Mouse (Mus musculus): ENCODE results near the gene Mif.
"Not testable (repeated sequence)": the region's sequence is repeated elsewhere in the genome, so short reads cannot be mapped to it uniquely, and the experiment has no call there.

Gene Mif

DNA sequence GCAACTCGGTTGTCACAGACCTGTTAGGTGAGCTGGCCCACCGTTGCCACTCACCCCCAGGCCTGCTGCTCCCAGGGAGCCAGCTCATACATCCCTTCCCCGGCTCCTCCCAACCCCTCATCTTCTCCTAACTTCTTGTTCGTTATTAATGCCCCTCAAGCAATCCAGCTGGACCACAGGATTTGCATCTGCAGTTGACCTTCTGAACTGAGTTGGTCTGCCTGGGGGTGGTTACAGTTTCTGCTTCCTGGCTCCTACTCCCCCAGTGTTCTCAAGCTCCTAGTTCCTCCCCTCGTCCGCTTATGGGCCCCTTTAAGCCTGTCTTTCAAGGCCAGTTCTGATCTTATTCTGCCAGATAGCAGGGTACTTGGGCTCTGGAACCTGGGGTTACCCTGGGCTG is 34.6 kb upstream of the Mif start:
- Histone ChIP-seq H3K9me3 (ENCODE audit: low read length) (no peaks in the 10 kb centered on the region), H3K27me3 (ENCODE audit: insufficient read depth, low read length) (no peaks in the 10 kb centered on the region), H3K4me3 (replicated peaks; ENCODE audit: low read length) (0 out of 2 replicates have a peak overlapping the region, but pooled peaks have one; percentile 85), H3K4me1 (replicated peaks; ENCODE audit: low read depth, low read length) (peaks cover 64% of the 10 kb centered on the region), H3K36me3 (ENCODE audit: insufficient read depth, low read length) (peaks cover 57% of the 10 kb centered on the region)
- TF ChIP-seq CTCF (conservative IDR thresholded peaks at IDR 0.05; ENCODE audit: low read length): no peak
- no peak for TF ChIP-seq POU5F1 (IDR thresholded peaks at IDR 0.05; ENCODE audit: borderline replicate concordance, low read length)
- no peak for TF ChIP-seq NANOG (IDR thresholded peaks at IDR 0.05; ENCODE audit: borderline replicate concordance, low read length)

GRCm38 (mm10) chr10:75893089-75893750 is 33.2 kb upstream of the Mif start, which contains the start of gene Derl3:
Gene Derl3 (plus strand): TSS chr10:75893413.
- Histone ChIP-seq H3K9me3 (ENCODE audit: low read length) (no peaks in the 10 kb centered on the region), H3K36me3 (ENCODE audit: insufficient read depth, low read length) (peaks cover 43% of the 10 kb centered on the region), H3K4me3 (replicated peaks; ENCODE audit: low read length) (peak within 1 kb of the TSS; percentile 85), H3K27me3 (ENCODE audit: insufficient read depth, low read length) (no peaks in the 10 kb centered on the region), H3K4me1 (replicated peaks; ENCODE audit: low read depth, low read length) (peaks cover 66% of the 10 kb centered on the region)
- no peak for TF ChIP-seq CTCF (conservative IDR thresholded peaks at IDR 0.05; ENCODE audit: low read length)
- TF ChIP-seq POU5F1 (IDR thresholded peaks at IDR 0.05; ENCODE audit: borderline replicate concordance, low read length): no peak
- TF ChIP-seq NANOG (IDR thresholded peaks at IDR 0.05; ENCODE audit: borderline replicate concordance, low read length): no peak

- Histone ChIP-seq H3K4me1 (replicated peaks; ENCODE audit: low read depth, low read length) (peaks cover 70% of the 10 kb centered on the region), H3K27me3 (ENCODE audit: insufficient read depth, low read length) (no peaks in the 10 kb centered on the region), H3K36me3 (ENCODE audit: insufficient read depth, low read length) (peaks cover 7% of the 10 kb centered on the region), H3K9me3 (ENCODE audit: low read length) (no peaks in the 10 kb centered on the region), H3K4me3 (replicated peaks; ENCODE audit: low read length) (no peak overlapping the region)
- TF ChIP-seq POU5F1 (IDR thresholded peaks at IDR 0.05; ENCODE audit: borderline replicate concordance, low read length): no peak
- TF ChIP-seq NANOG (IDR thresholded peaks at IDR 0.05; ENCODE audit: borderline replicate concordance, low read length): no peak
- TF ChIP-seq CTCF (conservative IDR thresholded peaks at IDR 0.05; ENCODE audit: low read length): no peak
Measured at GRCm38 (mm10) chr10:75889406-75890153, 29.5 kb upstream of the Mif start.

DNA sequence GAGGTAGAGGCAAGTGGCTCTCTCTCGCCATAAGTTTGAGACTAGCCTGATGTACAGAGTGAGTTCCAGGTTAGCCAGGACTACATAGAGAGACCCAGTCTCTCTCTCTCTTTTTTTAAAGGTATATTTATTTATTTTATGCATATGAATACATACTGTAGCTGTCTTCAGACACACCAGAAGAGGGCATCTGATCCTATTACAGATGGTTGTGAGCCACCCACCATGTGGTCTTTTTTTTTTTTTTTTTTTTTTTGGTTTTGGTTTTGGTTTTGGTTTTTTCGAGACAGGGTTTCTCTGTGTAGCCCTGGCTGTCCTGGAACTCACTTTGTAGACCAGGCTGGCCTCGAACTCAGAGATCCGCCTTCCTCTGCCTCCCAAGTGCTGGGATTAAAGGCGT is 27.5 kb upstream of the Mif start:
- not testable (repeated sequence) for H3K4me3 ChIP-seq (replicated peaks; ENCODE audit: low read length); H3K36me3 ChIP-seq (ENCODE audit: insufficient read depth, low read length); H3K9me3 ChIP-seq (ENCODE audit: low read length); H3K27me3 ChIP-seq (ENCODE audit: insufficient read depth, low read length)
- peaks cover 75% of the 10 kb centered on the region for H3K4me1 ChIP-seq (replicated peaks; ENCODE audit: low read depth, low read length)

GRCm38 (mm10) chr10:75884742-75885141 is 24.7 kb upstream of the Mif start:
- TF ChIP-seq CTCF (conservative IDR thresholded peaks at IDR 0.05; ENCODE audit: low read length): no peak
- no peak for TF ChIP-seq POU5F1 (IDR thresholded peaks at IDR 0.05; ENCODE audit: borderline replicate concordance, low read length)
- Histone ChIP-seq H3K27me3 (ENCODE audit: insufficient read depth, low read length) (no peaks in the 10 kb centered on the region), H3K9me3 (ENCODE audit: low read length) (no peaks in the 10 kb centered on the region), H3K4me3 (replicated peaks; ENCODE audit: low read length) (no peak overlapping the region), H3K4me1 (replicated peaks; ENCODE audit: low read depth, low read length) (peaks cover 79% of the 10 kb centered on the region), H3K36me3 (ENCODE audit: insufficient read depth, low read length) (no peaks in the 10 kb centered on the region)

DNA sequence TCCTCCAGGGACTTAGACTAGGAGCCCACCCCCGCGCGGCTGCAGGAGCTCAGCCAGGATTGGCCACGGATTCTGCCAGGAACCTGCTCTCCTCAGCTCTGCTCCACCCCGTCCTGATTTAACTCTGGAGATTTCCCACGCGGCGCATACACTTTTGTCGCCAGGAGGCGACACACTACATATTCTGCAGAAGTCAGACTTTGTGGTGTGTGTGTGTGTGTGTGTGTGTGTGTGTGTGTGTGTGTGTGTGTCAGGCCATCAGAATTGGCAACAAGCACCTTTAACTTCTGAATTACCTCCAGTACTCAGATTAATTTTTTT is 23.2 kb upstream of the Mif start:
- Histone ChIP-seq H3K4me3 (replicated peaks; ENCODE audit: low read length) (peak overlapping the region; percentile 73), H3K27me3 (ENCODE audit: insufficient read depth, low read length) (no peaks in the 10 kb centered on the region), H3K4me1 (replicated peaks; ENCODE audit: low read depth, low read length) (peaks cover 78% of the 10 kb centered on the region), H3K9me3 (ENCODE audit: low read length) (no peaks in the 10 kb centered on the region), H3K36me3 (ENCODE audit: insufficient read depth, low read length) (no peaks in the 10 kb centered on the region)
- TF ChIP-seq CTCF (conservative IDR thresholded peaks at IDR 0.05; ENCODE audit: low read length) (peak; percentile 45; the same call in 1 of the 2 replicates), POU5F1 (IDR thresholded peaks at IDR 0.05; ENCODE audit: borderline replicate concordance, low read length) (no peak), NANOG (IDR thresholded peaks at IDR 0.05; ENCODE audit: borderline replicate concordance, low read length) (no peak)

- Histone ChIP-seq H3K4me3 (replicated peaks; ENCODE audit: low read length) (peak overlapping the region; percentile 73), H3K27me3 (ENCODE audit: insufficient read depth, low read length) (no peaks in the 10 kb centered on the region), H3K4me1 (replicated peaks; ENCODE audit: low read depth, low read length) (peaks cover 78% of the 10 kb centered on the region), H3K9me3 (ENCODE audit: low read length) (no peaks in the 10 kb centered on the region), H3K36me3 (ENCODE audit: insufficient read depth, low read length) (no peaks in the 10 kb centered on the region)
- no peak for TF ChIP-seq NANOG (IDR thresholded peaks at IDR 0.05; ENCODE audit: borderline replicate concordance, low read length)
- no peak for TF ChIP-seq POU5F1 (IDR thresholded peaks at IDR 0.05; ENCODE audit: borderline replicate concordance, low read length)
- TF ChIP-seq CTCF (conservative IDR thresholded peaks at IDR 0.05; ENCODE audit: low read length): no peak
Measured at GRCm38 (mm10) chr10:75882433-75883231, 22.6 kb upstream of the Mif start.

GRCm38 (mm10) chr10:75881578-75882432 is 21.8 kb upstream of the Mif start:
- no peaks in the 10 kb centered on the region for H3K36me3 ChIP-seq (ENCODE audit: insufficient read depth, low read length)
- no peaks in the 10 kb centered on the region for H3K27me3 ChIP-seq (ENCODE audit: insufficient read depth, low read length)
- H3K4me3 ChIP-seq (replicated peaks; ENCODE audit: low read length): peak overlapping the region; percentile 71
- peaks cover 74% of the 10 kb centered on the region for H3K4me1 ChIP-seq (replicated peaks; ENCODE audit: low read depth, low read length)
- H3K9me3 ChIP-seq (ENCODE audit: low read length): no peaks in the 10 kb centered on the region
- TF ChIP-seq NANOG (IDR thresholded peaks at IDR 0.05; ENCODE audit: borderline replicate concordance, low read length) (no peak), CTCF (conservative IDR thresholded peaks at IDR 0.05; ENCODE audit: low read length) (no peak), POU5F1 (IDR thresholded peaks at IDR 0.05; ENCODE audit: borderline replicate concordance, low read length) (peak; percentile 62; the same call in 1 of the 2 replicates)
